Mouse (Mus musculus) hindbrain, embryonic 13.5 days (tissue): Measurements from ENCODE around the gene Pbx1. TPM values are rescaled to one million over a fixed set of nuclear protein-coding genes. Genes with fewer than 3 reads are reported as not detected.
A peak's percentile ranks its signal among the peaks of the same experiment; 100 is the strongest.

Source experiments
- ATAC-seq: fragments of 200-750 bp; cut with Nextera tagmentation; 2 replicates; pipeline ENCODE4 v1.8.0; 2017; ENCODE audit warnings: moderate TSS enrichment; ENCODE audit not compliant: low FRiP score
- H3K27ac ChIP-seq: fragments of 300-500 bp; sonication (generic); 2 replicates; pipeline ENCODE4 v1.5.1; 2015; ENCODE audit warnings: inconsistent platforms, mild to moderate bottlenecking, moderate library complexity
- H3K27me3 ChIP-seq: fragments of 300-500 bp; sonication (generic); 2 replicates; pipeline ENCODE4 v1.6.1; 2015; ENCODE audit warnings: mild to moderate bottlenecking, inconsistent platforms
- H3K36me3 ChIP-seq: fragments of 300-500 bp; sonication (generic); 2 replicates; pipeline ENCODE4 v1.6.1; 2015; ENCODE audit warnings: mild to moderate bottlenecking, inconsistent platforms
- H3K4me1 ChIP-seq: fragments of 300-500 bp; sonication (generic); replicated peaks from 2 replicates; pipeline ENCODE4 v1.6.1; 2015; ENCODE audit warnings: inconsistent platforms
- H3K4me2 ChIP-seq: fragments of 300-500 bp; sonication (generic); 2 replicates; pipeline ENCODE4 v1.6.1; 2015; ENCODE audit warnings: inconsistent platforms, mild to moderate bottlenecking, moderate library complexity
- H3K4me3 ChIP-seq: fragments of 300-500 bp; sonication (generic); 2 replicates; pipeline ENCODE4 v1.5.1; 2015; ENCODE audit warnings: mild to moderate bottlenecking, inconsistent platforms
- H3K9ac ChIP-seq: fragments of 300-500 bp; sonication (generic); 2 replicates; pipeline ENCODE4 v1.6.1; 2015; ENCODE audit warnings: mild to moderate bottlenecking, inconsistent platforms
- H3K9me3 ChIP-seq: fragments of 300-500 bp; sonication (generic); 2 replicates; pipeline ENCODE4 v1.6.1; 2016; ENCODE audit warnings: inconsistent platforms
- WGBS: fragments of 180-500 bp; shearing (Covaris S2); methylation state at CpG from one replicate; pipeline ENCODE4 v1.1.7; 2015; 5-methylcytosine and 5-hydroxymethylcytosine counted together
- polyA plus RNA-seq: library from polyadenylated mRNA; unstranded; fragments of >200 nt; fragmentation: Nextera tagmentation; extraction: Ambion mirVana; gene quantifications from 2 replicates; pipeline ENCODE4 v1.2.1, GENCODE M21; 2015

Gene Pbx1
- polyA plus RNA-seq, 1 experiment from 2014 or later, result 53.6 TPM

DNA sequence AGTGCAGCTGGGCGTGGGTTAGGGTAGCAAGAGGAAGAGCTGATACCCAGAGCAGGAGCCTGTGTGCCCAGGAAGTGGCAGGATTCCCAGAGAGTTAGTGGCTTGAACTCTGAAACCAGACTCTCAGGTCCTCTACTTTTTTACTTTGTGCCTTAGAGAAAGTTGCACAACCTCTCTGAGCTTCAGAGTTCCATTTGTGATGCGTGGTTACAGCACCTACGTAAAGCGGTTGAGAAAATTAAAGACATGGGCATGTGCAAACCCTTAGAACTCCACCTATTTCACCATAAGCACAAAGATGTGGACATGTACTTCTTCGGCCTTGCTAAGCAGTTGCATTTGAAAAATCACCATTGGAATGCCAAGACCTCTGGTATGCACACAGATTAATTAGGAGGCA is 294.2 kb downstream of the Pbx1 start:
- WGBS, result 93% methylated on average over 5 of the region's 5 CpGs

DNA sequence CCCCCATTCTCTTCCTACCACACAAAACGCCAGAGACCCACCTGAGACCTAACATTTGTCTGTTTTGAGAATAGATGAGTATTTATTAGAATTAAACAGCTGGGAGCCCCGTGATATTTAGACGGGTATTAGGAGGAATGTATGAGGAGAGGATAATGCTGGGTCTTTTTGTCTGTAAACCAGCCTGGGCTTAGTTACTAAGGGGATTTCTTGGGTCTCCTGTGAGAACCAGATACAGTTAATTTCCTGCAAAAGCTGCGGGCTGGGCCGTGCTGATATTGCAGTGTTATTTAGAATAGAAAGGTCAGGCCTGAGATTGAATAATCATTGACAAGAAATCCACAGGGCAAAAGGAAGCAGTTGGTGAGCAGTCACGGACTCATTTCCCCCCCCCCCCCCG is 296.5 kb downstream of the Pbx1 start:
- Histone ChIP-seq H3K4me1 (peaks cover 14% of the 10 kb centered on the region), H3K4me2 (no peak overlapping the region), H3K9me3 (no peaks in the 10 kb centered on the region), H3K4me3 (no peak overlapping the region), H3K9ac (no peak overlapping the region), H3K36me3 (no peaks in the 10 kb centered on the region), H3K27ac (peak overlapping the region; percentile 35; the same call in 1 of the 2 replicates), H3K27me3 (no peaks in the 10 kb centered on the region)
- no peak for ATAC-seq
- whole genome bisulfite sequencing, result 53% methylated on average over 7 of the region's 7 CpGs

More for the DNA sequence above, 294.2 kb downstream of the Pbx1 start:
- no peak overlapping the region for H3K4me3 ChIP-seq
- H3K27ac ChIP-seq, result no peak overlapping the region
- no peak overlapping the region for H3K9ac ChIP-seq
- H3K9me3 ChIP-seq, result no peaks in the 10 kb centered on the region
- no peaks in the 10 kb centered on the region for H3K36me3 ChIP-seq
- H3K27me3 ChIP-seq, result no peaks in the 10 kb centered on the region
- no peak for ATAC-seq
- H3K4me1 ChIP-seq, result peaks cover 14% of the 10 kb centered on the region
- H3K4me2 ChIP-seq, result no peak overlapping the region

DNA sequence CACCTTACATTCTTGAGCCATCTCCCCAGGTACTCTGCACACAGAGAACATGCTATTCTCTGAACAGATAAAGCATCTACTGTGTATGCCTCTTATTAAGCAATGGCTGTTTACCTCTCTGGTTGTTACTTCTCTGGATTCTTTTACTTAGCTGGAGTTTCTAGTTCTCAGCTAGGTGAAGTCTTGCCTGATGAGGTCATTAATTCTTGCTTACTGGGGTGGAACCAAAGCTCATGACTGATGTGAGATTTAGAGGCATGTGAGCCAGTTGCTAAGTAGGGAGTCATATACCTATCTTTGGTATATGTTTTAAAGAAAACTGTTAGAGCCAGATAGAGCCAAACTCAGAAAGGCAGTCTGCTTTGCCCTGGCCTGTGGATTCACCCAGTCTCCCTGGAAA is 298.4 kb downstream of the Pbx1 start:
- Histone ChIP-seq H3K27me3 (no peaks in the 10 kb centered on the region), H3K9me3 (no peaks in the 10 kb centered on the region), H3K4me3 (no peak overlapping the region), H3K4me2 (no peak overlapping the region), H3K36me3 (no peaks in the 10 kb centered on the region), H3K4me1 (peaks cover 14% of the 10 kb centered on the region), H3K9ac (no peak overlapping the region), H3K27ac (no peak overlapping the region)
- ATAC-seq, result no peak

DNA sequence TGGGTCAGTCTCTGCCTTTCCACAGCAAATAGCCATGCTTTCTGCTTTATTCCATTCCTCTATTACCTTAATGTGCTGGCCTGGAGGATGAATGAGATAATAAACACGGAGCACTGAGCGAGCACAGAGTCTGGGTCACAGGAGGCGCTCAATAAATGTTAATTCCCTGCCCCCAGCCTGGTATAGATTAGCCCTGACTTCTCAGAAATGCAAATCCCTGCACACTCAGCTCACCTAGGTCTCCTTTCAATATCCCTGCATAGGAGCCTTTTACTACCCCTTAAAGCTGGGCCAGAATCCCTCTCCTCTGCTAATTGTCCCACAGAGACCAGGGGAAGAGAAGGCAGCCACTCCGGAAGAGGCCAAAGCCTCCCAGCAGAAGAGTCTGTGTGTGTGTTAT is 304.1 kb downstream of the Pbx1 start:
- Histone ChIP-seq H3K27ac (peak overlapping the region; percentile 82), H3K27me3 (no peaks in the 10 kb centered on the region), H3K4me2 (no peak overlapping the region), H3K4me3 (no peak overlapping the region), H3K36me3 (no peaks in the 10 kb centered on the region), H3K9me3 (no peaks in the 10 kb centered on the region), H3K4me1 (peaks cover 25% of the 10 kb centered on the region), H3K9ac (no peak overlapping the region)
- 33% methylated on average over 4 of the region's 4 CpGs for WGBS
- 0 out of 2 replicates have a peak, but pooled peaks have one; percentile 34 for ATAC-seq

DNA sequence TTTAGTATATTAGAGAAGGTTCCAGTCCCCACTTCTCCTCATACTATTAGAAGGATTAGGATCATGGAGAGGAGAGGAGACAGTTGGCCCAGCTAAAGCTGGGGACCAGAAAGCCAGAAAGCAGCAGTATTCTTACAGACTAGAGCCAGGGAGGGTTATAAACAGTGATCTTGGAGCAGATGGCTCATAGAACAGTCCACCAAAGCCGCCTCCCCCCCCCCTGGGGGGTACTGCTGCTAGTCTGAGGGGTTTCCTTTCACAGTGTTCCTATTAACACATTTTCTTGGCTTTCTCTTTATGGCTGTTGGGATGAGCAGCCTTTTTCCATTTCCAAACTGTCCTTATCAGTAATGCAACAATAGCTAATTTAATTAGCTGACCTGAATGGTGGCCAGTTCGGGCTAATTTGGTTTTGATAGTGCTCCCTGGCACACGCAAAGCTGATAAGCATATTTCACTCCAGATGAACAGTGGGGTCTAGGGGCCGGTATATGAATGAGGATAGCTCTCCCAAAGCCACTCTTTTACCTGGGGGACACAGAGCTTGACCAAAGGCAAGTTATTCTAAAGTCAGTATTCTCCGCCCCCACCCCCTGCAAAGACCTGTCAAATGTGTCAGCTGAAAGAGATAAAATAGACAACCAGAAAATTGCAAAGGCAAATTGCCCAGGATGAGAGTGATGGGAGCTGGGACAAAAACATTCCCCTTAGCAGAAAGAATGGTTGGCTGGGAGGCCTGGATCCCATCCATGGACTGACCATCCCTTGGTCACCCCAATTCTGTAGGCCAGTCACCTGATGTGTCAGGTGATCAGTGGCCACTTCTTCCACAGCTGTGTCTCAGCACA is 307.2 kb downstream of the Pbx1 start:
- no peak overlapping the region for H3K4me3 ChIP-seq
- 51% methylated on average over 5 of the region's 5 CpGs for WGBS
- H3K4me2 ChIP-seq, result no peak overlapping the region
- H3K9me3 ChIP-seq, result no peaks in the 10 kb centered on the region
- peak; percentile 52; the same call in 1 of the 2 replicates for ATAC-seq
- no peaks in the 10 kb centered on the region for H3K27me3 ChIP-seq
- H3K9ac ChIP-seq, result no peak overlapping the region
- 0 out of 2 replicates have a peak overlapping the region, but pooled peaks have one; percentile 23 for H3K27ac ChIP-seq
- no peaks in the 10 kb centered on the region for H3K36me3 ChIP-seq
- peaks cover 24% of the 10 kb centered on the region for H3K4me1 ChIP-seq

DNA sequence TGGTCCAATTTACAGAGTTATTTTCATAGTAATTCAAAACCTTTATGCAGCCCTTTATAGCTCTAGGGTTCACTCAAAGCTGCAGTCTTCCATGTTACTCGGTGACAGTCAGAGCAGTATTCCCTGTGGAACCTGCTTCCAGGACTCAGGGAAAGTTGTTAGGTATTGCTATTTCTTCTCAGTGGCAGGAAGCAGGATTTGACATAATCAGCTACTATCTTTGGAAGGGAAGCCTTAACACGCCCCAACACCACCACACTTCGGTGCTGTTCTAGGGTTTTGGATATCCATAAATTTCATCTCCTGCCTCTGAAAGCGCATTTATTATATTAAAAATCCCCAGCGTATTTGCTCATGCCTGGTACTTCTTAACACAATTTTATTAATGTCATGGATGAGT is 314.0 kb downstream of the Pbx1 start:
- Histone ChIP-seq H3K9ac (no peak overlapping the region), H3K27me3 (no peaks in the 10 kb centered on the region), H3K27ac (no peak overlapping the region), H3K4me1 (no peaks in the 10 kb centered on the region), H3K9me3 (no peaks in the 10 kb centered on the region), H3K4me3 (no peak overlapping the region), H3K4me2 (no peak overlapping the region), H3K36me3 (no peaks in the 10 kb centered on the region)
- 85% methylated on average over 5 of the region's 5 CpGs for WGBS
- no peak for ATAC-seq

DNA sequence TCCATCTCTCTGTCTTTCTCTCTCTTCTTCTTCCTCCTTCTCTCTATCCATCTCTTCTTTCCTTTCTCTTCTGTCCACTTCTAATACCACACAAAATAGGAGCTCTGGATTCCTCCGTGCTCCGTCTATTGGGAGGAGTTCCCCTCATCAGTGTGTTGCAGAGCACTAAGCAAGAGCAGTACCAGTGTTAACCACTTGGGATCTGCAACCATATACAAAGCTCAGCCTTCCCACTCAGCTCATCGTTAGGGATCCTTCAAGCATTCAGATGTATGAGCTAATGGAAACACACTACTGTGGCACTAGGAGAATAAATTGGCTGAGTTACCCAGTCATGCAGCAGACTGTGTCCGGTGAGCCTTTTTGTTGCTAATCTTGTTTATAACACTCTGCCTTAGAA is 314.7 kb downstream of the Pbx1 start:
- Histone ChIP-seq H3K4me1 (no peaks in the 10 kb centered on the region), H3K36me3 (no peaks in the 10 kb centered on the region), H3K4me3 (no peak overlapping the region), H3K27ac (no peak overlapping the region), H3K4me2 (no peak overlapping the region), H3K9me3 (no peaks in the 10 kb centered on the region), H3K9ac (no peak overlapping the region), H3K27me3 (no peaks in the 10 kb centered on the region)
- 83% methylated on average over 4 of the region's 4 CpGs for WGBS
- no peak for ATAC-seq

DNA sequence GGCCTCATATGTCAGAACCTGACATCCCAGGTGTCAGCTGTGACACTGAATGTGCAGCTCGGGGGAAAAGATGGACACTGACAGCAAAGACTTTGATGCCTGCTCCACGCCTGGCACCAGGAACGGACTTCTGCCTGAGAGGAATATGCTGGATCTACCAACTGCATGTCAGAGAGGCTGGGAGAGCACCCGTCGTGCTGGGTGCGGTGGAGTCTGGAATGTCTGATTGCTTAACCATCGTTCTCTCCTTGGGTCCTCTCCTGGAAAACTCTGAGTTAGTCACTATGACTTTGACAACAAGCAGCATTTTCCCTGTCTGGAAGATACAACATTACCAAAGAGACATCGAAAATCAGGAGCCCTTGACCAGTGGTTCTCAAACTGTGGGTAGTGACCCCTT is 322.3 kb downstream of the Pbx1 start:
- Histone ChIP-seq H3K9me3 (no peaks in the 10 kb centered on the region), H3K27ac (no peak overlapping the region), H3K9ac (no peak overlapping the region), H3K4me2 (no peak overlapping the region), H3K36me3 (no peaks in the 10 kb centered on the region), H3K27me3 (no peaks in the 10 kb centered on the region), H3K4me1 (no peaks in the 10 kb centered on the region), H3K4me3 (no peak overlapping the region)
- WGBS, result 87% methylated on average over 8 of the region's 8 CpGs
- no peak for ATAC-seq

DNA sequence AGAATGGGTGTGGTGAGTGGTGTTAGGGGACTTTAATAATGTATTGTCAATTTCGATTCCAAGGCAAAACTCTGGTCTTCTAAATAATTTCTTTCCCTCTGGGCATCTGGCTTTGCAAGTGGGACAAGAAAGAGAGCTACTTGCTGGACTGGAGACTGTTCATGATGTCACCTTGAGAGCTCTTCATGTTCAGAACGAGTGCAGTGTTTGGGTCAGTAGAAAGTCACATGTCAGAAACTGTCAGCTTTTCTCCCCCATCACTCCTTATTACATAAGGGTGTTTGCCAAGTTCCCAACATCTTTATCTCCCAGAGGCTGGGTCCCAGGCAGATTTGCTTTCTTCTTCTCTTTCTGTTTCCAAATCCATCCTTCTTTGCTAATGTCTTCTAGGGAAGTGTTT is 328.2 kb downstream of the Pbx1 start:
- H3K4me3 ChIP-seq, result no peak overlapping the region
- 85% methylated on average over 2 of the region's 2 CpGs for WGBS

DNA sequence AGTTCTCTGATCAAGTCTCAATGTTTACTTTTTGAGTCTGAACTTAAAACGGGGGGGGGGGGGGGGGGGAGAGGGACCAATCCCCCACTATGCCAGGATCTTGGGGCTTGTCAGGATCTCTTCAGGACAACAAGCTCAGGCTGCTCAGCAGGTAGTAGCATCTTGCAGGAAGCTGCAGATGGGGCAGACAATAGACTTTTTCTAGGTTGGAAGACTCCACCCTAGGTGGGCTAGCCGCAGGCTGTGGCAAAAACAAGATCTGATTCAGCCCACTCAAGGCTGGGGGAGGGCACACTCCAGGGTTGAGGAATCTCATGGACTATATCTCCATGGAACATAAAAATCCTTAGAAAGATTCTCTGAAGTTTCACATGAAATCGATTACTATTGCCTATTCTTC is 330.6 kb downstream of the Pbx1 start:
- WGBS, result 69% methylated on average over 3 of the region's 3 CpGs

More for the DNA sequence above, 328.2 kb downstream of the Pbx1 start:
- H3K27me3 ChIP-seq, result no peaks in the 10 kb centered on the region
- H3K9ac ChIP-seq, result no peak overlapping the region
- no peak overlapping the region for H3K27ac ChIP-seq
- no peaks in the 10 kb centered on the region for H3K36me3 ChIP-seq
- no peak for ATAC-seq
- no peak overlapping the region for H3K4me2 ChIP-seq
- H3K4me1 ChIP-seq, result no peaks in the 10 kb centered on the region
- 0 out of 2 replicates have a peak, but pooled peaks cover 6% of the 10 kb centered on the region for H3K9me3 ChIP-seq

DNA sequence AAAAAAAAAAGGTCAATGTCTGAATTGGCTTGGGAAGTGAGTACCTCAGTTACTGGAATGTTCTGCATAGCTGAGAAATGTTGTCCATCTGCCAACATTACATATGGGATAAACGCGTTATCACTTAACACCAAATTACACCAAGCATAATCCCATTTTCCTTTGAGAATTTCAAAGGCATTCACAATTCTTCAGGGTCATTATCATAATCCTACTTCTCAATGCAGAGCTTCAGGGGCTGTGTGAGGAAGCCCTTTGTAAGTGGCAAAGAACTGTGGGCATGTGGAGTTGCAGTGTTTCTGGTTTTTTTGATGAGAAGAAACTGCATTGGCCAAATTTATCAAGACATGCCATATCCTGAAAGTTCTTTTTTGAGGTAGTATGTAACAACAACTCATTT is 333.3 kb downstream of the Pbx1 start:
- Histone ChIP-seq H3K27me3 (no peaks in the 10 kb centered on the region), H3K27ac (no peak overlapping the region), H3K4me3 (no peak overlapping the region), H3K4me1 (0 out of 2 replicates have a peak, but pooled peaks cover 4% of the 10 kb centered on the region), H3K36me3 (no peaks in the 10 kb centered on the region), H3K9ac (no peak overlapping the region), H3K4me2 (no peak overlapping the region), H3K9me3 (0 out of 2 replicates have a peak, but pooled peaks cover 6% of the 10 kb centered on the region)
- no peak for ATAC-seq
- WGBS, result 92% methylated on average over 2 of the region's 2 CpGs

More for the DNA sequence above, 330.6 kb downstream of the Pbx1 start:
- Histone ChIP-seq H3K4me2 (no peak overlapping the region), H3K27me3 (no peaks in the 10 kb centered on the region), H3K9me3 (0 out of 2 replicates have a peak, but pooled peaks cover 6% of the 10 kb centered on the region), H3K4me3 (no peak overlapping the region), H3K36me3 (no peaks in the 10 kb centered on the region), H3K4me1 (no peaks in the 10 kb centered on the region), H3K9ac (no peak overlapping the region), H3K27ac (no peak overlapping the region)
- no peak for ATAC-seq

DNA sequence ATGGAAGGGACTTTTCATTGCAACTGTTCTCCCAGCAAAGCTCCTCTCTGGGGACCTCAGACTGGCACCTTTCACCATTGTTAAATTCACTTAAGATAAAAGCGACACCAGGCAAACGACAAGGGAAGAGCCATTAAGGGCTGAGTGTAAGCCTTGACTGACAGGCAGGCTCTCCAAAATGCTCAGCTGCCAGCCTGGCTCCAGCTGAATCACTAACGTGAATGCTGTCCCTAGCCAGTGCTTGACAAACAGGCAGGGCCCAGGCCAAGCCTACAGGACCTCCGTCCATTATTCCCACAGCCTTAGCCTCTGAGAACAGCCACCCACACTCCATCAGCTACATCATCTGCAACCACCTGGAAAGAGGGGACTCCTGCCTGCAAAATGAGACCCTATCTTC is 337.4 kb downstream of the Pbx1 start:
- 43% methylated on average over 4 of the region's 4 CpGs for WGBS
- Histone ChIP-seq H3K36me3 (no peaks in the 10 kb centered on the region), H3K27ac (no peak overlapping the region), H3K4me2 (no peak overlapping the region), H3K4me3 (no peak overlapping the region), H3K9ac (no peak overlapping the region), H3K9me3 (no peaks in the 10 kb centered on the region), H3K4me1 (peaks cover 15% of the 10 kb centered on the region), H3K27me3 (no peaks in the 10 kb centered on the region)
- no peak for ATAC-seq

DNA sequence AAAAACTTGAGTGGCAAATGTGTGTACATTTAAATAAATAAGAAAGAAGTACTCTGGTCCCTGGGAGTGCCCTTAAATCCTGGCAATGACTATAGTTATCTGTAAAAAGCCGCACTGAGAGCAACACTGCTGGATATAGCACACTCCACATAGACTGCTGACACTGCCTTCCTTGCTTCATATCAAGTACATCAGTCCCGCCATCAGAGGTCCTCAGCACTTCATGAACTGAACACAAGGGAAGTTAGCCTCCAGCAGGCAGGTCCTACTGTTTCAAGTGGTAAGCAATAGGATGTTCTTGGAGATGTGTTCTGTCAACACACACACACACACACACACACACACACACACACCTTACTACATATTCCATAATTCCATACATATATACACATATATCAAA is 339.0 kb downstream of the Pbx1 start:
- Histone ChIP-seq H3K9ac (no peak overlapping the region), H3K4me3 (no peak overlapping the region), H3K36me3 (no peaks in the 10 kb centered on the region), H3K27ac (no peak overlapping the region), H3K27me3 (no peaks in the 10 kb centered on the region), H3K4me2 (no peak overlapping the region), H3K4me1 (peaks cover 29% of the 10 kb centered on the region), H3K9me3 (no peaks in the 10 kb centered on the region)
- 83% methylated on average over 2 of the region's 2 CpGs for WGBS
- no peak for ATAC-seq
